Mouse (Mus musculus): ENCODE measurements at regions not wholly inside any gene's neighbourhood (a gene's known extent, or its start where the extent isn't known, plus 50 kb on each side); places are given as distances from the start of the nearest gene placed in this dataset.

DNA sequence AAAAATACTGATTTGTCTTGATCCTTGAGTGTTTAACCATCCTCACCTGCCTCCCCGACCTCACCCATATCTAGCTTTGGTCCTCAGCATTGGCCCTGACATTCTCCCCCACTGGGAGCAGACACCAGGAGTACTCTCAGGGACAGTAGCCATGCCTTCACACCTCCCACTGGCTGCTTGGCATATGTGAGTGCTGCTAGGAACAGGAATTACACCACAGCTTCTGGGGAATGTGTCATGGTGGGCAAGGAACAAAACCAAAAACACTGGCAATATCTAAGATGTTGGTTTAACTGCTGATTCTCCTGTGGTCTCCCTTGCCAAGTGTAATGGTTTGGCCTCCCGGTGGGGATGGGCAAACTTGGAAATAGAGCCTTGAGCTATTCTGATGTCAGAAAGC is 248.6 kb downstream of the Tle3 start:
- DNase-seq = no peak

DNA sequence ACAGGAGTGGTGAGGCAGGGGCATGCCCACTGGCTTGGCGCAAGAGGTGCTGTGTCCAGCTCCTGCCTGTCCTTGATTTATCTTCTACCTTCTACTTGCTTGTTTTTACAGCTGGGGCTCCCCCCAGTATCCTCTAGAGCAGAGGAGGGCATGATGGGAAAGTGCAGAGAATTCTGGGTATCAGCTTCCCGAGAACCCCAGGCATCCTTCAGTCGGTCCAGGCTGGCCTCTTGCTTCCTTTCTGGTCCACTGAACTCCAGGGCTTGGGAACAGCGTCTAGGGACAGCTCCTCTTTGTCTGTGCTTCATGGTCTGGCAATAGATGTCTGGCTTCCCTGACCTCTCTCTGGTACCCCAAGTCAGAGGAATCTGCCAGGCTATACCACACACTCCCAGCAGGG is 247.9 kb downstream of the Tle3 start:
- DNase-seq = no peak

DNA sequence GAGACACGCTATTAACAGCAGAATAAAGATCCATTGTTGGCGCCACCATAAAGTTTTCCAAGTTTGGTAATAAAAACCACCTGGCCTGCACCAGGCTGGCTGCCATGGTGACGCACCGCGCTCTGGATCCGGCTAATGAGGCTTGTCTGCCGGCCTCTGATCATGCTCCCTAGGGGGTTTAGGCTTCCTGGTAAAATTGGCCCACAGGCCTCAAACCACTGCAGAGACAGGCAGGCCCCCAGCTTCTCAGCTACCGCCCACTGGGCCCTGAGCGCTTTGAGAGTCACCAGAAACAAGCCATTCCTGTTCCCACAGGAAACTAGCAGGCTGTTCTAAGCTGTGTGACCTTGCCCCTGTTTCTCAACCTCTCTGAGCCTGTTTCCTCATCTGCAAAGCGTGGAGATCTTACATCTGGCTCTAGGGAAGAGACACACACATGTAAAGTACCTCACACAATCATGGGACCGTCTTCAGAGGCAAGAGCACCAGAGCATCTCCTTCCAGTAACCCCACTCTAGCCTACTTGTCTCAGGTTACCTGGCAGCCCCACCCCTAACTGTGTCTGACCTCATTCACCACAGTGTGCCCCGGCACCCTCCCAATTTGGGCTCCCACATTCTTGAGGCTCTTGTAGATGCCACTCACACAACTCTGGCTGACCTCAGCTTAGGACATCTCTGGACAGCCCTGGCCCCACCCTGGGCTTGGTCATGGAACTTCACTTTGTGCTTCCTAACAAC is 246.5 kb downstream of the Tle3 start:
- DNase-seq = no peak

DNA sequence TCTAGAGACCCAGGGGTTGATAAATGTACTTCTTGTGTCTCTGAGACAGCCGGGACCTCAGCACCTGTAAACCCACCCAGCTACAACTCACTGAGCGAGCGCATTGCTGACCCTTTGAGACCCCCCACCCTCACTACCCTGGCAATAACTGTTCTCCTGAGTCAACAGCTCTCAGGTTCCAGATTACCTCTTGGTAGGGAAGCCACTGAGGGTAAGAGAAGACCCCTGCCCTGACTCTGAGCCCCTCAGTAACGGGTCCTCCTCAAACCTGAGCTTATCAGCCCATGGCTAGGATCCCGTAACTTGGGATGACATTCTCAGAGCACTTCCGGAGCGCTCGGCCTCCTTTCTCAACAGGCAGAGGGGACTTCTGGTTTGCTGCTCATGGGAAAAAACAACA is 245.8 kb downstream of the Tle3 start:
- no peak for DNase-seq

DNA sequence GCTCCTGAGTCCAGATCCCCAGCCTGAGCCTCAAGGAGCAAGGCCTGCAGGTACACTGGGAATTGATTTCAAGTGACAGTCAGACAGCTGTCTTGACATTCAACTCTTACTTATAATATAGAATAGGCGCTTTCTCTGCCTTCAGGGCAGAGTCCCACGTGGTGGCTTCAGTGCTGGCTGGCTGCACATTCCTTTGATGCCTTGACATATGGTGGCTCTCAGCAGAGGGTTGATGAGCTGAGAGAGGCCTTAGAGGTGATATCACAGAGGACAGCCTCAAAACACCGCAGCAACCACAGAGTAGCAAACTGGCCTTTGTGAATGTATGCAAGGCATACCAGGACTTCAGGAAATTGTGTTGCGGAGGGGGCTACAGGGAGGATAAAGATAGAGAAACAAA is 243.4 kb downstream of the Tle3 start:
- no peak for DNase-seq

DNA sequence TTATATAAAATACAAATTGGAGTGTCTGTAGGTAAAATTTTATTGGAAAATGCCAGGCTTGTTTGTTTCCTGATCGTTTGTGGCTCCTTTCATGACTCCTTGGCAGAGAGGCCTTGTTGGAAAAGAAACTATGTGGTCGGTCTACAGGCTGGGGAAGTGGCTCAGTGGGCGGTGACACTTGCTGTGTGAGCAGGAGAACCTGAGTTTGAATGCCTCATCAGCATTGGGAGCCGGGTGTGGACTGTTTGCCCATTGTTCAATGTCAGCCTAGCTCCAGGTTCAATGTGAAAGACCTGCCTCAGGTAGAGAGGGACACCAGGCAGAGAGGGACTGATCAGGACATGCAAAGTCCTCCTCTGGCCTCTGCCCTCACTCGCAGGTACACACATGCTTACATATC is 235.4 kb downstream of the Tle3 start:
- DNase-seq = no peak

DNA sequence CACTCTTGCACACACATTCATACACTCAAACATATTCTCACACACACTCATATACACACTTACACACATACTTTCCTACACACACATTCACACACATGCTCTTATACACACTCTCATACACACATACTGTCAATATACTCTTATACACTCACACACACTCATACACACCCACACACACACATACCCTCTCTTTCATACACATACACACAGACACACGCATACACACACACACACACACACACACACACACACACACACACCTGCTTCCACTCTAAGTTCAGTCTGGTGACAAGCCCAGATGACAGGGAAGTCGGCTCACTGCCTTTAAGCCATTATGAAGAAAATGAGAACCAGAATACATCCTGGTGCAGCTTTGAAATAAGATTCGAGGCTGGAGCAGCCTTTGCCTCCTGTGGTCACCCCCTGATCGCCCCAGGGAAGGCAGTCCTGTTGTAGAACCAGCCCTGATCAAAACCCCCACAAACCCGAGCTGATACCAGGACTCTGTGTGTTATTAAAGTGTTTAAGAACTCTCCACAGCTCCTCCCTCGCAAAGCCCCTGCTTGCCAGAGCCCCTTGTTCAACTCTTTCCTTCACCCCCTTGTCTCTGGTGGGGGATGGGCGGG is 230.3 kb downstream of the Tle3 start:
- no peak for DNase-seq

DNA sequence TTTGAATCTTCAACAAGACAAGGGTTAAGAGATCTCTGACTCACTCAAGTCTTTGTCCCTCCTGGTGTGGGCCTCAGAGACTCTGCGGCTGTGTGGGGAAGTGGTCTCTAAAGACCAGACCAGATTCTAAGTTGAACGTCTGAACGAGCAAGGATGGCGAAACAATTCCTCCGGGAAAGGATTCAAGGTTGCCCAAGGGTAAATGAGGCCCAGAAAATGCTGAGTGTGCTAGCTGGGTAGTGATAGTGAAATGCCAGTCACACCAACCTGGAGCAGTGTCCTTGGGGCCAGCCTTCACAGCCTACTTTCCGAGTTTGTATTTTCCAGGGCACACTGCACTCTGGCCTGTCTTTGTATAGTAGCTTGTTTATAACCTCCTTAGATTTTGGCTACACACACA is 229.7 kb downstream of the Tle3 start:
- DNase-seq = no peak

DNA sequence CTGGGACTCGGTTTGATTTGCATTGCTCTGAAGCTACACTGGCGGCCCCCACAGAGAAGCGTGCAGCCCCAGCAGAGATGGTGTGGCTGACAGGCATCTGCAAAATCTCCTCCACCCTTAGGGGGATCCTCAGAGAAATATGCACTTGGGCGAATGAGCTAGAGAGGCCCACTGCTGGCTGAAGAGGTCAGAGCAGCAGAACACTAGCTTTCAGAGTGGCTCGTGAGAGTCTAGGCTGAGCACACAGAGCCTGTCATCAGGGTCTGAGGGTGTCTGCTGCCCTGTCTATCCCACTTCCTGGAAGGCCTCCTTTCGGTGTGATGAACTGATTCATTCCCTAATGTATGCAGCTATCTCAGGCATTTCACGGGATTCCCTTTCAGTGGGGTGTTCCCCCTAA is 225.1 kb downstream of the Tle3 start:
- DNase-seq = no peak

DNA sequence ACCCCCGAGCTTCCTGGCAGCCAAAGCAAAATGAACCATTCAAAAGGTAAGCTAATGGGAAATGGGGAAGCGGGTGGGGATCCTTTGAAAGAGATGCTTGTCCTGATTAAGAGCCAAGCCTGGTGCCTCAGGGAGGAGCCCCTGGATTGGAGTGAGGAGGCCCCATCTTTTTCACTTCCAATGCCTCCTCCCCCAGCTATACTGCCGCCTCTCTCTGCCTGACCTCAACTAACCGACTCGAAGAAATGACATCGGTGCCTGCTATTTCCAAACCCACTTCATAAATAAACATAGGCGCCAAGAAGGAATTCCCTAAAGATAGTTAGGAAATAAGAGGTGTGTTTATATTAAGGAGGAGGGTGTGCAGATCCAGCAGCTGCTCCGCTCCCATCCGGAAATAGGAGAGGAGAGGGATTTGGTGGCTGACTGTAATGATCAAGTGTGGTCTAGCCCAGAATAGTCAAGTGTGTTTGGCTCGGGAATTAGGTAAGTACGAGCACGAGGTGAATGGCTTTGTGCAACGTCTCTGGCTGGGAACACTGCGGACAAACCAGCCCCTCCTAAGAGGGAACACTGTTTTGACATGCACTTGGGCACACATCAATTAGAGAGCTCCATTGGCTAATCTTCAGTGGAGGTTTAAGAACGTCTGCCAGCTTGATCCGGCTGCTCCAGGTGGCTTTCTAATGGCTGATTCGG is 224.4 kb downstream of the Tle3 start:
- DNase-seq = no peak

DNA sequence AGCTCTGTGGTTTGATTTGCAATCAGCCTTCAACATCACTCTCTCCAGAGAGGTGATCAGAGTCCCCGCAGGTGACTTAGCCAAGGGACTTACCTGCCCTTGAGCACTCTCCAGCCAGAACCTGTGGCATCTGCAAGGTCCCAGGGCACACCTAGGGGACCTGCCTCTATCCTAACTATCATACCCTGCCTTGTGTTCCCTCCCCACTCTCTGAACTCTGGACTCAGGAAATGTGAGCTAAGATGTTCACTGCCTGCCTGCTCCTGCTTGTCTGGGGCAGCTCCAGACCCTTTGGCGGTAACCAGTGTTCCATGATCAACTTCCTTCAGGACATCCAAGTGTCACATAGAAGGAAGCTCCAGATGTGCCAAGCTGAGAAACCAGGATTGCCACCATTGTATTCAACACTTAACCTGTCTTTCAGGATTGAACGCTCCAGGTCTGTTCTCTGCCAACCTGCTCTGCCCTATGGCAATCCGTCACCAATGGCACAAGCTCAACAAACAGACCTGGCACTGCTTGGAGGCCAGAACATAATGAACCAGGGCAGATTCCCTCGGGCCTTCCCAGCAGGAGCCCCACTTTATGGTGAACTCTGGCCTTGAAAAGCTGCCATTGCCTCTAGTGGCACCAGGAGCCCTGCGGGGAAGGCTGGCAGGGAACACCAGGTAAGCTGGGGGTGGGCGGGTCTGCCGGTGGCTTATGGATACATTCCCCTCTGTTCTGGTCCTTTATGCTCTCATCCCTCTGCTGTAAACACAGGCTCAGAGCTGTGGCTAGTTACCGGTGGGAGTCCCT is 223.2 kb downstream of the Tle3 start:
- DNase-seq = no peak

DNA sequence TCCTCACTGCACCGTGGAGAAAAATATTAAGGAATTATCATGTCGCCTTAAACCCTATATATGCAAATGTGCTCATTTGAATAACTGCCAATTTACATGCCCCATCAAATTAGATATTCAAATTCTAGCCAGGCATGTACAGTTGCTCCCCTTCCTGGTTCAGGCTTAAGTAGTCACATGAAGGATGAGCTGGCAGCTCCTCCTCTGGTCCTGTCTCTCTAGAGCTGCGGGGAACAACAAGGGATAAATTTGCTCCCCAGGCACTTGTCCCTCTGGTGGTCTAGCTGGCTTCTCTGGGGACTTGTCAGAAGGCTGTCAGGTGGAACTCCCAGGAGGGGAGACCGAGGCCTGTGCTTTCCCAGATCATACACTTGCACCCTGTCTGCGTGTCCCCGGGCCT is 221.8 kb downstream of the Tle3 start:
- DNase-seq = no peak

DNA sequence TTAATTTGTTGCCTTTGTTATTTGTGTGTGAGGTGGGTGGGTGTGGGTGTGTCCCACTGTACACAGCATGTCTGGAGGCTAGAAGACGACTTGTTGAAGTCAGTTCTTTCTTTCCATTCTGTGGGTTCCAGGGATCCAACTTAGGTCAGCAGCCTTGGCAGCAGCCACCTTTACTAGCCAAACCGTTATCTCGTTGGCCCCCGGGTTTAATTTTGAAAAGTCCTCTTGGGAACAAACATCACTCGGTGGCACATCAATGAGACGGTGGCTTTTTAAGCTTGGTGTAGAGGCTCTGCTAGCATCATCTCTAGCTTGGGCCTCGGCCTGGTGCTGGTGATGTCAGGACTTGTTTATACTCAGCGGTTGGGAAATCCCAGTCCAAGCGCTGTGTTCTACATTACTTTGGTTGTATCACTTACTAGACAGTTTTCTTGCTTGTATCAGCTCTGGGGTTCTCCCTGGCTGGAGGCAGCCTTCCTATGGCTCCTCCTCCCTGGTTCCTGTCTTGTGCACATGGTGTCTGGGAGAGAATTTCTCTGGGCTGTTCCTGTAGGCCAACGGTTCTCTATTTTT is 217.6 kb downstream of the Tle3 start:
- no peak for DNase-seq

DNA sequence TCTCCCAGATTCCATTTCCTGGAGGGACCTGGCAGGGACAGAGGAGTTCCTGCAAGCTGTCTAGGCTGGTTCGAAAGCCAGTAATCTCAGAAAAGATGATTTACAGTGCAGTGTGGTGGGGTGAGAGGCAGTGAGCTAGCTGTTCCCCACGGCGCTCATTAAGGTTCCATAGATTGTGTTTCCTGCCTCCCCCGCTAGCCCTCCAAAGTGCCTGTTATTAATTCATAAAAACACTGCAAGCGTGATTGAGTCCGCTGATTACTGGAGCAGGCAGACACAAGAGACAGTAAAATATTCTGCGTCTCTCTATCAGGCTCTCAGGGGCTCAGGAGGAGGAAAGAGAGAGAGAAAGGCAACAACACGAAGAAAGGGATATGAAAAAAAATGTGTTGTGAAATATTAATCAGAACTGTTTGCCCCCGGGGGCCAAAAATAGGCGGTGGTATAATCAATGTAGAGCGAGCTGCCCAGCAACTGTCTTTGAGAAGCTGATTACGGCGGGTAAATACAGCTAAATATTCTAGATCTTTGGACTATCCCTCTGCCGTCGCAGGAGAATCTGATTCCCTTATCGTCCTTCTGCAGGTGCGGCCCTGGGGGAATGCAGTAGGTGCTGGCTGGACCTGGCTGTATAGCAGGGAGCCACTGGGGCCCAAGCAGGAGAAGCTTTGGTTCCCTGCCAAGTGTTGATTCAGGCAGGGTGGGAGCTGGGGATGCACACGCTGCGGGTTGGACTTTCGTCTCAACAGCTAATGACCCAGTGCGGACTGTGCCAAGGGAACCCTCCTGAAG is 211.3 kb downstream of the Tle3 start:
- DNase-seq = no peak

DNA sequence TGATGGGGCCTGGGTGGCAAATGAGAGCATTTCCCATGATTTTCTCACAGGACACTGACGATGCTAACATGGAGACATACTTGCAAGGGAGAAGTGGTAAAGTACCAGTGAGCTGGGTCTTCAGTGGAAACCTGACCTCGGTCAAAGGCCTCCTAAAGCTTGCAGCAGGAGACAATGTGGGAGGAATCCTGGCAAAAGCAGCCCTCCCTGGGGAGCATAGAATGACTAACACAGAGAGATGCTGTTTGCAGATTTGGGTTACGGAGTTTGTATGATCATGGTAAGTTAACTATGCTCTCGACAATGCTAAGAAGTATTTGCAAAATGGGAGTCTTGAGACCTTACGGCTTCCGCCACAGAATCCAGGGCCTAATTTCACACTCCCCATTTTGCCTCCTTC is 208.9 kb downstream of the Tle3 start:
- DNase-seq = no peak

DNA sequence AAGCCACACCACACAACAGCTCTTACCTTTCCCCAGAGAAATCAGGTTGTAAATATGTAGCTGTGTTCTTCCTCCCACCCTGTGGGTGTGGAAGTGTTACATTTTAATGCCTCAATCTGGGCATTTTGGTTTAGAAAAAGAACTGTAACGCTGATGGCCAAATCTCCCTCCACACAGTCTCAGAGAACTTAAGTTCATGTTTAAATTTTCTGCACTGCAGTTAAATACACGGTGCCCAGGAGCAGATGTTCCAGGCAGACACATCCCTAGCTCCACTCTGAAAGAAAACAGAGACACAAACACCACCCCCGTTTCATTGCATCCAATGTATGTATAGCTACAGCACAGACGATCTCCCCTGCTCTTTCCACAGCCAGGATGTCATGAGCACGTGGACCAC is 206.1 kb downstream of the Tle3 start:
- DNase-seq = no peak

DNA sequence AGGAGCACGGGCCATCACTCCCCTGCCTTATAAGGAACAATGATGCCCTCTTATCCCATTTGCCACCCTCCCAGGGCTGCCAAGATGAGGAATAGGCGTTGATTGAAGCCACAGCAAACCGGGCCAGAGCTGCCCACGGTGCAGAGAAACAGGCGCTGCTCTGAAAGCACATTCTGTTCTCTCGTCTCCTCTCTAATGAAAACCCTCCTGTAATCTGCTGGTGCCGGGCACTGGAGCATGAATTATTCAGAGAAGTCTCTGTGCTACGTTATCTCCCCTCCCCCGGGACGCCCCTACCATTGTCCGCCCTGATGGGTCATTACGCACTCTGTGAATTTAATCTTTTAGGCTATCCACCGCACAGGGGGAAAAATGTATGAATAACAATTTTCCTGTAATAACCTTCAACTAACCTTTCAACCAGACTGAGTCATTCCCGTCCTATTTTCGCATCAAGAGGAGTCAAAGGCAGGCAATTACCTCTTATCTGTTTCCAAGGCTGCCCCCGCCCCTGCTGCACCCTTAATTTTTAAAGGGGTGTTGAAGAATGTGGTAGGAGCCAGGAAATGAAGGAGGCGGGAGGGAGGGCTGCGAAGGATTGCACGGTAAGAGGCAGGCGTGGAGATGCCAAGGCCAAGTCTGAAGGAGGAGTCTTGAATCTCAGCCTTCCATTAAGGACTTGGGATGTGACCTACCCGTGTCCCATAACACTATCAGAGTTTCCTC is 201.6 kb downstream of the Tle3 start:
- DNase-seq = no peak

DNA sequence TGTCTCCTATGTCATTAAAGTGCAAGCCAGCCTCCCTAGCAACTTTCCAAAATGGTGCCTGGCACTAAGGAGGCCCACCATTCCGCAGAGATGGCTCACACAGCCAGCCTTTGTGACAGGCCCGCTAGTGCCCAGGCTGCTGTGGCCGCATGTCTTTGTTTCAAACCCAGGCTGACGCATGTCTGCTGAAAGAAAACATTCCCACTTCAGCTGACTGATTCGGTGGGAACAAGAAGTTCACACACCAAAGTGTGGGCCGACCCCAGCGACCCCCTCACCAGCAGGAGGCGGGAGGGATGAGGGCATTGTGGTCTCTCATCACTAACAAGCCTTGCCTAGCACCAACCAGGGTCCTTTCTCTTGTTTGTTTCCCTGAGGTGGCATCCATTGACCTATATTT is 190.9 kb downstream of the Tle3 start:
- DNase-seq = no peak

DNA sequence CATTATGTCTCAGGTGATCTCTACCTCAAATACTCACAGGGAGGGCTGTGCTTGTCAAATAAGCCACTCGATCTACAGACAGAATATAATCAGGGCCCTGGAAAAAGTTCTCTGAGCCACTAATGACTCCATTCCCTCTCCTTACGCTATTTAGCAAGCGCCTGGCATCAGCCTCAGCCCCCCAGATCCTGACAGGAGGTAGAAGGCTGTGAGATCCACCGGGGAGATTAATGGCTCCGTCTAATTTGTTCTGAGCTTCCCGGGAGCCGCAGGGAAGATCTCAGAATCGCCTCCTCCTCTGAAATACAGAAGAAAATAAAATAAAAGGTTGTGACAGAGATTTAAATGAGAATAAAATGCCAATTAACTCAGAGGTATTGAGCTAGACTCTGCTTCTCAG is 189.4 kb downstream of the Tle3 start:
- DNase-seq = no peak

DNA sequence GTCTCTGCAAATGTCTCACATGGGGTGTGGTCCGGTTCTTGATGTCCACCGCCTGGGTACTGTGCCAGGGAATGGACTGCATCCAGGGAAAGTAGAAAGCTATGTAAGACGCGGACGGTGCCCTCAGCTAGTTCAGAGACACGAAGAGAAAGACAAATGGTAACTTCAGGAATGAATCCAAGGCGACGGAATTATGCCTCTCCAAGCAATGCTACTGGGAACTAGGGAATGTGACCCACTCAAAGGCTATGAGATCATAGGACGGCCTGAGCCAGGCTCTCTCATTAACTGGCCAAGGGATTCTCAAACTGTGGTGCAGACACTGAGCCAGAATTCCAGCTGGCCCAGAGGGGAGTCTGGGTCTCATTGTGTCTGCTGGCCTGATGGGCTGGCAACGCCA is 186.5 kb downstream of the Tle3 start:
- no peak for DNase-seq

DNA sequence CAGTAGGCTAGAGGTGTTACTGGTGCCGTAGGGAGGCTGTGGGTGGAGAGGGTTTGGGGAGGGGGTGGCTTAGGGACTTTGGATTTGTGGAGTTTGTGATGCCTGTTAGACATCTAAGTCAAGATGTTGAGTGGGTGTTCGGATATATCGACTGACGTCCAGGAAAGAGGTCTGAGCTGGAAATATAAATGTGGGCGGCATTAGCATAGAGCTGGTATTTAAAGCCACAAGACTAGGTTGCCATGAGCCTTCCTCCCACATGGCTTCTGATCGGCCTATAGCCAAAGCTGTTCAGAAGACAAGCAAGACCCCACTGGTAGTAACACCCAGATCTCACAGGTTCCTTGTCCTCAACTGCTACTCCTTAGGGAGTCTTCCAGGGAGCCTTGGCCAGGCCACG is 184.9 kb downstream of the Tle3 start:
- no peak for DNase-seq

DNA sequence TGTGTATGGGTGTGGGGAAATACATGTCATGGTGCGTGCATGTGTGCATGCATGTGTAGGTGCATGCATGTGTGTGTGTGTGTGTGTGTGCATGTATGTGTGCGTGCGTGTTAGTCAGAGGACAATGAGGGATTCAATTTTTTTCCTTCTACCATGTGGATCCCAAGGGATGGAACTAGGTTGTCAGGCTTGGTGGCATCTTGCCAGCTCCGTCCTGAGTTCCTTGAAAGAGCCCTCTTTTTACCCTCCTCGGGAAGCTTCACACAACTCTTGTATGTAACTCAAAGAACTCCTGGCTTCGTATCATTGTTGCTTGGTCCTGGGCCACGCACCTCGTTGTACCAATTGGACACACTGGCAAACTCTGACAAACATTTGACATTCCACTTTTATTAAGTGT is 183.0 kb downstream of the Tle3 start:
- DNase-seq = no peak
